Mouse (Mus musculus) heart, postnatal 25 days (tissue): ENCODE measurements around the gene Hipk2. TPM values are rescaled to one million over a fixed set of nuclear protein-coding genes. Genes with fewer than 3 reads are reported as not detected.

Experiments used
- DNase-seq: peaks from one replicate; pipeline ENCODE4 v3.0.0; 2022; ENCODE audit warnings: low spot score
- intact Hi-C: fragments of 180-260 bp; cut with DNase I; formaldehyde crosslinking; loops from one replicate; pipeline ENCODE4 v1.15.1; 2025
- total RNA-seq, 2 experiments: library from RNA; stranded (reverse); gene quantifications; 2 replicates each; pipeline ENCODE4 v1.2.3; 2021

The Hipk2 gene
- total RNA-seq, 2 experiments from 2014 or later, result 97.0 to 99.4 TPM

DNA sequence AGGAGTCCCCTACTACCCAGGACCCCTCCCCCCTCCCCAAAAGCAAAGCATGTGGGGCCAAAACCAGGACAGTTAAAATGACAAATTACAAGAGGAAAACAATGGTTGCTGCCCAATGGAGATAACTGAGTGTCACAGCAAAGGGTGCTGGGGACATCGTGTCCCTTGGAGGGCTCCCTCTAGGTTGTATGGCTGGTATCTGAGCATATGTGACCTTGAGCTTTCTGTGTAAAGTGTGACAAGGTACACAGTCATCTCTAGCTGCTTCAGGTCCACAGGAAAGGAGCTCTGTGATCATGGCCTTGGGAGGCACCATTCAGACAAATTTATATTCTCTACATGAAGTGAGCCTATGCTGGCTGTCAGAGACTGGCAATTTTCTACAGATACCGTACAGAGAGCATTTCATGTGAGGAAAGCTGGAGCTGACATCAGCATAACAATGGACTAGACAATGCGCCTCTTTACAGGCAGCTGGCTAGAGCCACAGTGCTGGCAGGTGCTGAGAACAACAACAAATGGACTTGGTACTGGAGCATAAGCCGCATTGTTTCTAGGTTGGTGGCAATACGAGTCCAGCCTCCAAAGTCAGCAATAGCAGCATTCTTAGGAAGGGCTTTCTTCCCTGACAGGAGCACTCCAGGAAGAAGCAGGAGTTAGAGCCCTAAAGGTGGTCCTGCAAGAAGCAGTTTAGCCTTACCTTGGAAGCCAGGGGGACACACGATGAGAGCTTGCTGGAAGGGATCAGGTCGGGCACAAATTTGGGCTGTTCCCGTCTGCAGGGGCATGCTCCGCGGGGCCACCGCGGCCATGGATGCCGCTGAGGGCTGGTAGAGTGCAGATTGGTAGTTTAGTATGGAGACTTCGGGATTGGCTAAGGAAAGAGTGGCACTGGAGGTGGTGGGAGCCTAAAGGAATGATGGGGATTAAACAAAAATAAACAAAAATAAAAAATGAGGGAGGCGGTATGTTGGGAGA, 145.5 kb downstream of the Hipk2 start:
- intact Hi-C loops, result no loop called here
- no peak for DNase-seq

GRCm38 (mm10) chr6:38725515-38725914, 150.4 kb downstream of the Hipk2 start:
- intact Hi-C loops, result no loop called here
- DNase-seq, result no peak

DNA sequence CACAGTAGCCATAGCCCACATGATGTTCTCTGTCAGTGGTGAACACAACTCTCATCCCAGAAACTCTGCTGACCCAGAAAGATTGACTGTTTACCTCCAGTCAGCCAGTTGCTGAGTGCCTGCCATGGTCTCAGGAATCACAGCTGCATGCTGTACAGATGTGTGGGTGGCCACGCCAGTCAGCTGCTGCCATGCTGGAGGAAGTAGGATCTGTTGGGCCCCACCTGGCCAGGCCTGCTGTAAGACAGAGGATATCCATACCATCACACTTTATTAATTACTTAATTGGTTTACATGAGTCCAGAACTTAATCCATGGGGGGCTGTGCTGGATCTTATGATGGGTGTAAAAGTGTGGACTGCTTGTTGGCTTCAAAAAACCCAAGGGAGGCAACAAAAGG, 154.6 kb downstream of the Hipk2 start:
- no peak for DNase-seq
- intact Hi-C loops, result no loop called here

- intact Hi-C loops, result no loop called here
- no peak for DNase-seq
Measured at GRCm38 (mm10) chr6:38719229-38719628, 156.7 kb downstream of the Hipk2 start.

GRCm38 (mm10) chr6:38718625-38719024, 157.3 kb downstream of the Hipk2 start:
- intact Hi-C loops, result no loop called here
- DNase-seq, result no peak

DNA sequence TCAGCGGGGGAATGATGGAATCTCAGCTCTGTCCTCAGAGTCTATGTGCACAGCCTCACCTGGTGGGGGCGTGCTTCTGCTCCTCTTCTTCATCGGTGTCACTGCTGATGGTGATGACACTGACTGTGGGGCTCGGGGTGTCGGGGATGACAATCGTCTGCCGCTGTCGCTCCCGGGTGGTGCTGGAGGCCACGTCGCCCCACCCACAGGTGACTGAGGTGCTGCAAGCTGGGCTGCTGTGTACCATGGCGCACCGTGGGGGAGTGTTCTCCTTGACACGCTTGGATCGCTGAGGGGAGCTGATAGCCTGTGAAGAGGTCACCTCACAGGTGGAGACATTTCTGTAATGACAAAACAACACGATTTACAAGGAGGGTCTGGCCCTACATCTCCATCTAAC, 160.1 kb downstream of the Hipk2 start:
- DNase-seq, result no peak
- intact Hi-C loops, result no loop called here

DNA sequence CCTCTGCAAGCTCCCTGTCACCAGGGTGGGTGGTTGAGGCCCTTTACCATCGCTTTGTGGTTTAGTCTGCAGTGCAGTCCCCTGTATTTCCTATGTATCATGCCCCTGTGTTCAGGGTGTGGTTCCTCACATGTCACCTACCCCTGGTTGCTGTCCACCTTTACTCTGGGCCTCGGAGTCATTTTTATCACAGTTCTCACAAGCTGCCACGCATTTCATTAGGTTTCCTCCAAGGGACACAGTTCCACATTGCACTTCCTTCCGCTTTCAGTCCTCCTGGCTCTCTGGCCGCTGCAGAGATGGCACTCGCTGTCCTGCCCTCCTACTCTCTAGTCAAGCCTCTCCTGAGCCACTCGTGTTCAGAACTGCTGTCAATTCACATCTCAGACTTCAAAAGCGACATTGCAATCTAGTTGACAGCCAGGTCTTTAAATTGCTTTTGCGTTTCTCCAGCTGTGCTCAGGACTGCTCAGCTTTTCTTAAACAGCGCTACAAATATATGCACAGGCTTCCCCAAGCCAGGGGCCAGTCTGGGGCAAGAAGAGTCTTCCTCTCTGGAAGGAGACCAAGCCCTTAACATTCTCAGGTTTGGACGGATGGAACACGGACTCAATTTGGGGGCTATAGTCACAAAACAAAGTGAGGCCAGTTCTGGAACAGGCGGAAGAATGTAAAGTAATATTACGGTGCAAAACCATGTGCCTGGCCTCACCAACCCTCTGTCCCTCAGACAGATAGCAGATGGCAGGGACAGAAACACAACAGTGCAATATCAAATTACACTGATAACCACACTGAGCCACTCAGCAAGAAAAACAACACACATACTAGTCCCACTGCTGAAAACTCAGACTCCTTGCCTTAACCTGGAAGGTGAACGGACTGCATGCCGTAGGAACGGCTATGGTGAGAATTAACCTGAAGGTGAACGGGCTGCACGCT, 161.7 kb downstream of the Hipk2 start:
- no peak for DNase-seq
- intact Hi-C loops, result no loop called here

DNA sequence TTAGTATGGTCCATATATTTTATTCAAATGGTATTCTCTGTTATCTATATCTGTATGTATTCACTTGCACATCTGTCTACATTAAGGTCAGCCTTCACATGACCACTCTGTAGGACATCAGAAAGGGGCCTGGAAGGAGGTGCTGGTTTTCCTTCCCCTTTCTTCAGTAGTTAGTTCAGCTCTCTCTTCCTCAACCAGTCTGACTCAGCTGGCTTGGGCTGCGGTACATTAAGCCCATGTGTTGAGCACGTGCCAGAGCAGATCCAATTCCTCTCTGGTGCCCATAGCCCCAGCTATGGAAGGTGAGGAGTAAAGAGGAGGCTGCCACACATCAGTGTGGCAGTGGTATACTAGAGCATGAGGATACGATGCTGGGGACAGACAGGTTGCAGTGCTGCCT, 165.5 kb downstream of the Hipk2 start:
- intact Hi-C loops, result no loop called here
- DNase-seq, result no peak

GRCm38 (mm10) chr6:38704264-38704984, 171.5 kb downstream of the Hipk2 start:
- intact Hi-C loops, result no loop called here
- DNase-seq, result no peak

GRCm38 (mm10) chr6:38703526-38703925, 172.4 kb downstream of the Hipk2 start:
- DNase-seq, result no peak

GRCm38 (mm10) chr6:38702810-38703399, 173.1 kb downstream of the Hipk2 start:
- DNase-seq, result no peak
- intact Hi-C loops, result no loop called here

More at GRCm38 (mm10) chr6:38703526-38703925, 172.4 kb downstream of the Hipk2 start:
- intact Hi-C loops, result no loop called here

GRCm38 (mm10) chr6:38701421-38701820, 174.5 kb downstream of the Hipk2 start:
- intact Hi-C loops, result no loop called here
- DNase-seq, result no peak

GRCm38 (mm10) chr6:38698233-38698889, 177.6 kb downstream of the Hipk2 start:
- intact Hi-C loops, result loop anchor here (5.0 kb wide), 2 partner anchors 101 to 206 kb away; no protein-coding TSS in a partner anchor

GRCm38 (mm10) chr6:38696570-38696969, 179.4 kb downstream of the Hipk2 start:
- no peak for DNase-seq
- intact Hi-C loops, result loop anchor here (5.0 kb wide), 2 partner anchors 99 to 204 kb away; no protein-coding TSS in a partner anchor

More at GRCm38 (mm10) chr6:38698233-38698889, 177.6 kb downstream of the Hipk2 start:
- DNase-seq, result no peak

- intact Hi-C loops, result loop anchor here (1.0 to 5.0 kb wide), 3 partner anchors 45 to 203 kb away; no protein-coding TSS in a partner anchor
- DNase-seq, result no peak
Measured at GRCm38 (mm10) chr6:38695380-38696054, 180.4 kb downstream of the Hipk2 start.

- intact Hi-C loops, result no loop called here
- no peak for DNase-seq
Measured at GRCm38 (mm10) chr6:38692556-38692955, 183.4 kb downstream of the Hipk2 start.

DNA sequence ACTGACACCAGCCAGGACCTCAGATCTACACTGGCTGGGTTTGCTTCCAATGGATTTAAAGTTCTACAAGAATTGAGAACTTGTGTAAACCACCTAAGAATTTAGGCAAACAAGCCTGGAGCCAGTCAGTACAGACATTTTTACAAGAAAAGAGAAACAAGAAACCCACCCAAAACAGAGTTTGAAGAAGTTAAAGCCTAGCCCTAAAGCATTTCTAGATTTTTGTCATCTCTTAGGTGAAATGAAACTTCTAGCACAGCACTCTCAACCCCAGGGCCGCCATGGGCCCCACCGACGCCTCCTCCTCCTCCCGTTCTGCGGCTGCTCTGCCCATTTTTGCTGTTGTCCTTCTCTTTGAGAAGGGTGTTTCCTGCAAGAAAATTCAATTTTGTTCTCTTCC, 184.9 kb downstream of the Hipk2 start:
- no peak for DNase-seq
- intact Hi-C loops, result no loop called here

GRCm38 (mm10) chr6:38690615-38691014, 185.3 kb downstream of the Hipk2 start:
- no peak for DNase-seq
- intact Hi-C loops, result no loop called here
